Mouse (Mus musculus) liver, embryonic 11.5 days (tissue): Measurements from ENCODE around the gene Ccdc96. TPM values are rescaled to one million over a fixed set of nuclear protein-coding genes. Genes with fewer than 3 reads are reported as not detected.

Experiments used
- ATAC-seq: fragments of 200-750 bp; cut with Nextera tagmentation; replicated peaks from 2 replicates; pipeline ENCODE4 v1.8.0; 2017; ENCODE audit warnings: moderate number of reproducible peaks, mild to moderate bottlenecking, moderate TSS enrichment, moderate library complexity; ENCODE audit not compliant: low FRiP score
- DNase-seq: peaks from one replicate; pipeline ENCODE4 v3.0.0-alpha.2; 2017; ENCODE audit warnings: low spot score
- H3K27ac ChIP-seq: fragments of 300-500 bp; sonication (generic); 2 replicates; pipeline ENCODE4 v1.5.1; 2014; ENCODE audit warnings: mild to moderate bottlenecking, low read depth, low read length, control low read depth
- H3K27me3 ChIP-seq: fragments of 300-500 bp; sonication (generic); replicated peaks from 2 replicates; pipeline ENCODE4 v1.6.1; 2014; ENCODE audit warnings: low read length, mixed read lengths; ENCODE audit not compliant: control insufficient read depth, insufficient read depth
- H3K36me3 ChIP-seq: fragments of 300-500 bp; sonication (generic); 2 replicates; pipeline ENCODE4 v1.6.1; 2014; ENCODE audit warnings: mild to moderate bottlenecking, low read length, moderate library complexity, mixed read lengths; ENCODE audit not compliant: control insufficient read depth, insufficient read depth
- H3K4me1 ChIP-seq: fragments of 300-500 bp; sonication (generic); replicated peaks from 2 replicates; pipeline ENCODE4 v1.6.1; 2014; ENCODE audit warnings: low read length, mixed read lengths; ENCODE audit not compliant: control insufficient read depth, insufficient read depth
- H3K4me2 ChIP-seq: fragments of 300-500 bp; sonication (generic); 2 replicates; pipeline ENCODE4 v1.6.1; 2014; ENCODE audit warnings: mild to moderate bottlenecking, control low read depth, moderate library complexity
- H3K4me3 ChIP-seq: fragments of 300-500 bp; sonication (generic); 2 replicates; pipeline ENCODE4 v1.5.1; 2014; ENCODE audit warnings: low read depth, low read length, control low read depth
- H3K9ac ChIP-seq: fragments of 300-500 bp; sonication (generic); 2 replicates; pipeline ENCODE4 v1.6.1; 2014; ENCODE audit warnings: low read depth, low read length, control low read depth
- H3K9me3 ChIP-seq: fragments of 300-500 bp; sonication (generic); 2 replicates; pipeline ENCODE4 v1.6.1; 2016; ENCODE audit warnings: low read length, inconsistent platforms, mixed read lengths; ENCODE audit not compliant: control insufficient read depth
- WGBS: fragments of 180-500 bp; shearing (Covaris S2); extraction: QIAGEN DNeasy Blood & Tissue Kit; methylation state at CpG from one replicate; pipeline ENCODE4 v1.1.7; 2014; 5-methylcytosine and 5-hydroxymethylcytosine counted together
- polyA plus RNA-seq: library from polyadenylated mRNA; unstranded; fragments of >200 nt; fragmentation: Nextera tagmentation; extraction: Ambion mirVana; gene quantifications from 2 replicates; pipeline ENCODE4 v1.2.1, GENCODE M21; 2014

The Ccdc96 gene
- polyA plus RNA-seq, 1 experiment from 2014 or later, result 0.26 TPM

- H3K9me3 ChIP-seq, result no peaks in the 10 kb centered on the region
- 82% methylated on average over 4 of the region's 4 CpGs for whole genome bisulfite sequencing
- H3K27me3 ChIP-seq, result peaks cover 5% of the 10 kb centered on the region
- H3K9ac ChIP-seq, result no peak overlapping the region
- ATAC-seq (no peak), DNase-seq (no peak)
- no peak overlapping the region for H3K4me2 ChIP-seq
- H3K4me3 ChIP-seq, result no peak overlapping the region
- H3K4me1 ChIP-seq, result peaks cover 34% of the 10 kb centered on the region
- H3K36me3 ChIP-seq, result peaks cover 8% of the 10 kb centered on the region; the same call in 1 of the 2 replicates
- H3K27ac ChIP-seq, result no peak overlapping the region
These were observed 4.0 kb upstream of the Ccdc96 start for GRCm38 (mm10) chr5:36480398-36480797.

GRCm38 (mm10) chr5:36481114-36481513, 3.3 kb upstream of the Ccdc96 start:
- H3K36me3 ChIP-seq, result peaks cover 5% of the 10 kb centered on the region; the same call in 1 of the 2 replicates
- H3K27me3 ChIP-seq, result peaks cover 12% of the 10 kb centered on the region
- H3K27ac ChIP-seq, result no peak overlapping the region
- DNase-seq (no peak), ATAC-seq (no peak)
- H3K4me2 ChIP-seq, result no peak overlapping the region
- no peaks in the 10 kb centered on the region for H3K9me3 ChIP-seq
- no peak overlapping the region for H3K9ac ChIP-seq
- no peak overlapping the region for H3K4me3 ChIP-seq
- peaks cover 36% of the 10 kb centered on the region for H3K4me1 ChIP-seq
- WGBS, result 65% methylated on average over 1 of the region's 1 CpGs

- Histone ChIP-seq H3K27ac (peak overlapping the region; percentile 26; the same call in 1 of the 2 replicates), H3K36me3 (no peaks in the 10 kb centered on the region), H3K4me1 (peaks cover 36% of the 10 kb centered on the region), H3K4me2 (peak overlapping the region; percentile 88), H3K9me3 (no peaks in the 10 kb centered on the region), H3K27me3 (peaks cover 14% of the 10 kb centered on the region), H3K4me3 (peak overlapping the region; percentile 88), H3K9ac (peak overlapping the region; percentile 93)
- WGBS, result 2% methylated on average over 58 of the region's 58 CpGs
- ATAC-seq (peak; percentile 8), DNase-seq (peak; percentile 68)
These were observed 936 bp upstream of the Ccdc96 start for GRCm38 (mm10) chr5:36483203-36484101.

GRCm38 (mm10) chr5:36485306-36485705, 918 bp downstream of the Ccdc96 start:
- no peak for ATAC-seq
- Histone ChIP-seq H3K27ac (no peak overlapping the region), H3K9ac (peak overlapping the region; percentile 55), H3K4me1 (peaks cover 30% of the 10 kb centered on the region), H3K4me3 (peak overlapping the region; percentile 88), H3K9me3 (no peaks in the 10 kb centered on the region), H3K27me3 (peaks cover 14% of the 10 kb centered on the region), H3K36me3 (no peaks in the 10 kb centered on the region), H3K4me2 (peak overlapping the region; percentile 100)
- DNase-seq, result no peak
- WGBS, result 19% methylated on average over 19 of the region's 19 CpGs

GRCm38 (mm10) chr5:36489225-36489624, 4.8 kb downstream of the Ccdc96 start:
- Histone ChIP-seq H3K4me1 (peaks cover 9% of the 10 kb centered on the region), H3K27me3 (peaks cover 14% of the 10 kb centered on the region), H3K27ac (no peak overlapping the region), H3K36me3 (peaks cover 8% of the 10 kb centered on the region), H3K9ac (no peak overlapping the region), H3K4me2 (no peak overlapping the region), H3K4me3 (no peak overlapping the region), H3K9me3 (no peaks in the 10 kb centered on the region)
- DNase-seq, result no peak
- 55% methylated on average over 2 of the region's 2 CpGs for WGBS
- no peak for ATAC-seq

- ATAC-seq (no peak), DNase-seq (no peak)
- Histone ChIP-seq H3K9me3 (no peaks in the 10 kb centered on the region), H3K4me3 (no peak overlapping the region), H3K9ac (no peak overlapping the region), H3K27ac (no peak overlapping the region), H3K27me3 (no peaks in the 10 kb centered on the region), H3K36me3 (peaks cover 8% of the 10 kb centered on the region), H3K4me2 (no peak overlapping the region), H3K4me1 (no peaks in the 10 kb centered on the region)
- 81% methylated on average over 6 of the region's 6 CpGs for WGBS
These were observed 9.5 kb downstream of the Ccdc96 start for GRCm38 (mm10) chr5:36493919-36494318.

GRCm38 (mm10) chr5:36494709-36495108, 10.3 kb downstream of the Ccdc96 start:
- ATAC-seq (no peak), DNase-seq (no peak)
- no peaks in the 10 kb centered on the region for H3K9me3 ChIP-seq
- WGBS, result 93% methylated on average over 9 of the region's 9 CpGs
- no peaks in the 10 kb centered on the region for H3K4me1 ChIP-seq
- H3K27me3 ChIP-seq, result no peaks in the 10 kb centered on the region
- no peak overlapping the region for H3K4me3 ChIP-seq
- no peak overlapping the region for H3K9ac ChIP-seq
- H3K4me2 ChIP-seq, result no peak overlapping the region
- peaks cover 8% of the 10 kb centered on the region for H3K36me3 ChIP-seq
- H3K27ac ChIP-seq, result no peak overlapping the region

GRCm38 (mm10) chr5:36505235-36505634, 20.8 kb downstream of the Ccdc96 start:
- no peaks in the 10 kb centered on the region for H3K9me3 ChIP-seq
- ATAC-seq, result no peak
- H3K4me1 ChIP-seq, result no peaks in the 10 kb centered on the region
- H3K36me3 ChIP-seq, result peaks cover 5% of the 10 kb centered on the region; the same call in 1 of the 2 replicates
- WGBS, result 92% methylated on average over 7 of the region's 7 CpGs
- no peak overlapping the region for H3K4me3 ChIP-seq
- DNase-seq, result no peak
- H3K27me3 ChIP-seq, result no peaks in the 10 kb centered on the region
- H3K4me2 ChIP-seq, result no peak overlapping the region
- H3K9ac ChIP-seq, result no peak overlapping the region
- H3K27ac ChIP-seq, result no peak overlapping the region

GRCm38 (mm10) chr5:36505643-36506042, 21.3 kb downstream of the Ccdc96 start:
- DNase-seq (no peak), ATAC-seq (no peak)
- H3K27ac ChIP-seq, result no peak overlapping the region
- no peak overlapping the region for H3K9ac ChIP-seq
- WGBS, result 71% methylated on average over 5 of the region's 5 CpGs
- H3K9me3 ChIP-seq, result no peaks in the 10 kb centered on the region
- H3K4me2 ChIP-seq, result no peak overlapping the region
- H3K36me3 ChIP-seq, result peaks cover 5% of the 10 kb centered on the region; the same call in 1 of the 2 replicates
- H3K4me1 ChIP-seq, result no peaks in the 10 kb centered on the region
- no peak overlapping the region for H3K4me3 ChIP-seq
- H3K27me3 ChIP-seq, result no peaks in the 10 kb centered on the region
